Mouse (Mus musculus): Measurements from ENCODE around the gene Gsg1l.

- TF ChIP-seq POLR2A (IDR thresholded peaks at IDR 0.05; ENCODE audit: low read depth, low read length) = no peak
- TF ChIP-seq CTCF (IDR thresholded peaks at IDR 0.05; ENCODE audit: extremely low read depth, insufficient read length, insufficient replicate concordance, low read depth, low read length) = no peak
Measured at GRCm38 (mm10) chr7:125920801-125921200, 161.4 kb downstream of the Gsg1l start.

Measured in small intestine, adult 2 months (tissue).